Mouse (Mus musculus): ENCODE data around the gene Rce1. TPM values are rescaled to one million over a fixed set of nuclear protein-coding genes. Genes with fewer than 3 reads are reported as not detected.

The Rce1 gene
- polyA plus RNA-seq, 1 experiment, result not detected

DNA sequence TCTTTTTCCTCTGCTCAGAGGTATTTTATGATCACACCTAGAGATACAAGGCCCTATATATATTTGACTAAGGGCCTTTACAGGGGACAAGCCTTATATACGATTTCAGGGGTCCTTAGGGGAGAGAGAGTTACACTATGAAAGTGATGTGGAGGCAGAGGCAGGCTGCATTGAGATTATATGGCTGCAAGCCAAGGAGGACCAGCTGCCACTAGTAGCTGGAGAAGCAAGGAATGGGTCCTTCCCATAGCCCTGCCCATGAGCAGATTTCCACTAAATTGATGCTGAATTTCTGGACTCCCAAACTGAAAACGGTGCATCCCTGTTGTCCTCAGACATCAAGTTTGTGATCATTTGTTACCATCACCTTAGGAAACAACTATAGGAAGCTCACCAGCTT is 41.6 kb downstream of the Rce1 start:
- no peak overlapping the region for H3K4me3 ChIP-seq (ENCODE audit: insufficient read depth, low read depth, low read length)
- peaks cover 14% of the 10 kb centered on the region for H3K4me1 ChIP-seq (ENCODE audit: control insufficient read depth, insufficient read depth, low read length)
- 21% methylated on average over 2 of the region's 2 CpGs for WGBS
- no peak overlapping the region for H3K27ac ChIP-seq (ENCODE audit: insufficient read depth, low read depth, low read length)
- TF ChIP-seq POLR2A (IDR thresholded peaks at IDR 0.05; ENCODE audit: insufficient read depth, low read depth, low read length), result no peak
- no peak for TF ChIP-seq CTCF (IDR thresholded peaks at IDR 0.05; ENCODE audit: insufficient read depth, low read depth, low read length)

DNA sequence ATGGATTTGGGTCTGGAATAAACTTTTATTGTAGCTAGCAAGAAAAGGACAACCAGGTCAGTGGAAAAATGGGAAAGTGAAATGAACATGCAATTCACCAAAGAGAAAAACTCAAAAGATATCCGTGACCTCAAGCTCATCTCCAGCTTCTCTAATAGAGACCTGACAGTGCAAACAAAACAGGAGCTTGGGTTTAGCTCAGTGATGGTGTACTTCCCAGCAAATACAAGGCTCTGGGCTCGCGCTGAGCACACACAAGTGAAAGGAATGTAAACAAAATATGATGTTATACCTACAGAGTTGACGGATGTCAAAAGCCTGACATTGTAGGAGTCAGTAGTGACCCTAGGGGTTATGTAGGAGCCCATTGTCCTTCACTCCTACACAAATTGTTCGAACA is 46.1 kb downstream of the Rce1 start:
- H3K27ac ChIP-seq (ENCODE audit: insufficient read depth, low read depth, low read length), result no peak overlapping the region
- H3K4me3 ChIP-seq (ENCODE audit: insufficient read depth, low read depth, low read length), result no peak overlapping the region
- no peak for TF ChIP-seq POLR2A (IDR thresholded peaks at IDR 0.05; ENCODE audit: insufficient read depth, low read depth, low read length)
- no peak for TF ChIP-seq CTCF (IDR thresholded peaks at IDR 0.05; ENCODE audit: insufficient read depth, low read depth, low read length)
- H3K4me1 ChIP-seq (ENCODE audit: control insufficient read depth, insufficient read depth, low read length), result no peaks in the 10 kb centered on the region
- 93% methylated on average over 5 of the region's 5 CpGs for WGBS

DNA sequence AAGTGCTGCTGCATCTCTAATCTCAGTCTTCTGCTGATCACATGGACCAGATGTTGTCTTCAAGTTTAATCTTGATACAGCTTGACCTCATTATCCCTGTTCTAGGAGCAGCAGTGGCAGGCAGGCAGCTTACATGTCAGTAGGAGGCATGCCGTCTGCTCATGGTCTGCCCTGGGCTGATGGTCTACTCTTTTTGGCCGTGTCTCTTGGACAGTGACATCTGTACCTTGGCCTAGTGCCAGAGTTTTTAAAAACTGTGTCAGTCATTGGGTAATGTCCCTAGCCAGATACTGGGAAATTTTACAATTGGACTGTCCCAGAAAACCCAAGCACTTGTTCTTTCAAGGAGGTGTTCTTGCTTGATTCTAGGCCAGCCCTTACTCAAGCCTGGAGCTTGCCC is 46.6 kb downstream of the Rce1 start:
- no peak overlapping the region for H3K27ac ChIP-seq (ENCODE audit: insufficient read depth, low read depth, low read length)
- TF ChIP-seq CTCF (IDR thresholded peaks at IDR 0.05; ENCODE audit: insufficient read depth, low read depth, low read length) (no peak), POLR2A (IDR thresholded peaks at IDR 0.05; ENCODE audit: insufficient read depth, low read depth, low read length) (no peak)
- H3K4me1 ChIP-seq (ENCODE audit: control insufficient read depth, insufficient read depth, low read length), result no peaks in the 10 kb centered on the region
- 65% methylated on average over 2 of the region's 2 CpGs for WGBS
- no peak overlapping the region for H3K4me3 ChIP-seq (ENCODE audit: insufficient read depth, low read depth, low read length)

DNA sequence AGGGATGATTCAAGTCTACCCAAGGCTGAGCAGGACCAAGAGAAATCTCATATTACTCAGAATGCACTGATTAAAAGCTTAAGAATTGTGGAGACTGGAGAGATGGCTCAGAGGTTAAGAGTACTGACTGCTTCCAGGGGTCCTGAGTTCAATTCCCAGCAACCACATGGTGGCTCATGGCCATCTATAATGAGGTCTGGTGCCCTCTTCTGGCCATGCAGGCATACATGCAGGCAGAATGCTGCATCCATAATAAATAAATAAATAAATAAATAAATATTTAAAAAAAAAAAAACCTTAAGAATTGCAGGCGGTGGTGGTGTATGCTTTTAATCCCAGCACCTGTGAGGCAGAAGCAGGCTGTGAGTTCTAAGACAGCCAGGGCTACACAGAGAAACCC is 52.2 kb downstream of the Rce1 start:
- Histone ChIP-seq H3K4me1 (ENCODE audit: control insufficient read depth, insufficient read depth, low read length) (peaks cover 9% of the 10 kb centered on the region), H3K27ac (ENCODE audit: insufficient read depth, low read depth, low read length) (no peak overlapping the region), H3K4me3 (ENCODE audit: insufficient read depth, low read depth, low read length) (no peak overlapping the region)
- TF ChIP-seq CTCF (IDR thresholded peaks at IDR 0.05; ENCODE audit: insufficient read depth, low read depth, low read length) (no peak), POLR2A (IDR thresholded peaks at IDR 0.05; ENCODE audit: insufficient read depth, low read depth, low read length) (no peak)
- 91% methylated on average over 1 of the region's 1 CpGs for WGBS

Other genes starting within 250 kb of the Rce1 start
- 282 TPM in 1 of 2 replicates, not detected in the other for gene Kdm2a, start 227.4 kb downstream of the Rce1 start, polyA plus RNA-seq (2012; ENCODE audit: insufficient read depth, insufficient read length, low replicate concordance, missing spikeins)
- not detected in 2 replicates for gene Rhod, start 186.2 kb downstream of the Rce1 start, polyA plus RNA-seq (2012; ENCODE audit: insufficient read depth, insufficient read length, low replicate concordance, missing spikeins)
- not detected in 2 replicates for gene Syt12, start 148.2 kb downstream of the Rce1 start, polyA plus RNA-seq (2012; ENCODE audit: insufficient read depth, insufficient read length, low replicate concordance, missing spikeins)
- not detected in 2 replicates for gene 2010003K11Rik, start 127.1 kb downstream of the Rce1 start, polyA plus RNA-seq (2012; ENCODE audit: insufficient read depth, insufficient read length, low replicate concordance, missing spikeins)
- not detected in 2 replicates for gene Pcx, start 115.2 kb downstream of the Rce1 start, polyA plus RNA-seq (2012; ENCODE audit: insufficient read depth, insufficient read length, low replicate concordance, missing spikeins)
- not detected in 2 replicates for gene Lrfn4, start 10.0 kb downstream of the Rce1 start, polyA plus RNA-seq (2012; ENCODE audit: insufficient read depth, insufficient read length, low replicate concordance, missing spikeins)
- not detected in 2 replicates for gene Gm960, start 73.0 kb upstream of the Rce1 start, polyA plus RNA-seq (2012; ENCODE audit: insufficient read depth, insufficient read length, low replicate concordance, missing spikeins)
- 60.8 TPM in 1 of 2 replicates, not detected in the other for gene Sptbn2, start 85.5 kb upstream of the Rce1 start, polyA plus RNA-seq (2012; ENCODE audit: insufficient read depth, insufficient read length, low replicate concordance, missing spikeins)
- not detected in 2 replicates for gene Rbm4b, start 130.9 kb upstream of the Rce1 start, polyA plus RNA-seq (2012; ENCODE audit: insufficient read depth, insufficient read length, low replicate concordance, missing spikeins)
- 103 TPM in 1 of 2 replicates, not detected in the other for gene Rbm4, start 168.3 kb upstream of the Rce1 start, polyA plus RNA-seq (2012; ENCODE audit: insufficient read depth, insufficient read length, low replicate concordance, missing spikeins)
- gene Gm21992, start 186.0 kb upstream of the Rce1 start, polyA plus RNA-seq (2012; ENCODE audit: insufficient read depth, insufficient read length, low replicate concordance, missing spikeins), result not detected in 2 replicates
- gene Rbm14, start 186.0 kb upstream of the Rce1 start, polyA plus RNA-seq (2012; ENCODE audit: insufficient read depth, insufficient read length, low replicate concordance, missing spikeins), result not detected in 2 replicates
- gene Ccs, start 213.7 kb upstream of the Rce1 start, polyA plus RNA-seq (2012; ENCODE audit: insufficient read depth, insufficient read length, low replicate concordance, missing spikeins), result not detected in 2 replicates
- gene Ccdc87, start 213.7 kb upstream of the Rce1 start, polyA plus RNA-seq (2012; ENCODE audit: insufficient read depth, insufficient read length, low replicate concordance, missing spikeins), result not detected in 2 replicates
- gene Ctsf, start 229.5 kb upstream of the Rce1 start, polyA plus RNA-seq (2012; ENCODE audit: insufficient read depth, insufficient read length, low replicate concordance, missing spikeins), result not detected in 2 replicates